Mouse (Mus musculus): Measurements from ENCODE around the gene Bahcc1. TPM values are rescaled to one million over a fixed set of nuclear protein-coding genes. Genes with fewer than 3 reads are reported as not detected.

Bahcc1 gene
- total RNA-seq, 2 experiments from 2014 or later, result 3.5 to 5.0 TPM

DNA sequence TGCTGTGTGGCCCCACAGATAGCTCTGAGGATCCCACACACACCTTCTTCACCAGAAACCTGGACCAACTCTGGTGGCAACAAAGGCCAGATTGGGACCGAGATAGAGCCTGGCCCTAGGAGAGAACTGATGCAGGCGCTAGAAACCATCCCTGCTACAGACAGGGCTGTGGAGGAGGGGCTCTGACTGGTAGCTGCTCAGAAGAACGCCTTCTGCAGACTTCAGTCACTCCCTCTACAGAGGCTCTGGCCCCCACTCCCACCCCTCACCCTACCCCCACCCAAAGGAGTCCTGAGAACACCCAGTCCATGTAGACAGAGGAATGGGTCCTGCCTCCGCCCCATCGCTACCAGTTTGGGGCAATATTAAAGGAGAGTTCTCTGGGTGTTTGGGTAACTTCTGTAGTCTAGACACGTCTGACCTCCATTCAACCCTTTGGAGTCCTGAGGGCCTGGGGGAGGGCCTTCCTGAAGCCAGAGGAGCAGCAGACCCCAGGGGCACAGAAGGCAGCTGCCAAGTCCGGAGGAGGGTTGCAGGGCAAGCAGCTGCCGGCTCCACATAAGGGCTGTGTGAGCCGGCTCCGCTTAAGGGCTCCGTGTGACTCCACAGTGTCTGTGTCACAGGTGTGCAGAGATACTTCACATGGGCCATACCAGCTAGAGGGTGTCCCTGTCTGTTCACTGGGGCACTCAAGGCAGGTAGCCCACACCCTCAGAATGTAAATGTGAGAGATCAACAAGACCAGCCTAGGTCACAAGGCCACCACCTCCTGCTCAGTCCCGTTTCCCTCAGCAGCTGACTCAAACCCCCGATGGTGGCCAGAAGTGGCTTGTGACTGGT is 63.8 kb downstream of the Bahcc1 start:
- DNase-seq, result no peak

DNA sequence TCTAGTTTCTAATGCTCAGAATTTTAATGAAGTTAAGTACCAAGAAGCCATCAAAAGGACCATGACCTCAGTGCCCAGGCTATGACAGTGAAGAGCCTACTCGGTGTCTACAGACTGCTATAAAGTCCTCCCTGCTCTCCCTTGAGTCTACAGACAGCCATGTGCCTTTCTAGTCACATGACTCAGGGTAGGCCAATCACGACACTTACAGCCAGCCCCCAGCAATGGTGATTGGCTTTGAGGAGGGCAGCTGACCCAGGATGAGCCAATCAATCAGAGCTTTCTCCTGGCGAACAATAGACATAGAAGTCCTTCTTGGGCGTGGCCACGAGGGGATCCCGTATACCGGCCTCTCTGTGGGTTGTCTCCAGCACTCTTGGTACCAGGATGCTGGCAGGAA is 65.0 kb downstream of the Bahcc1 start:
- DNase-seq, result no peak

DNA sequence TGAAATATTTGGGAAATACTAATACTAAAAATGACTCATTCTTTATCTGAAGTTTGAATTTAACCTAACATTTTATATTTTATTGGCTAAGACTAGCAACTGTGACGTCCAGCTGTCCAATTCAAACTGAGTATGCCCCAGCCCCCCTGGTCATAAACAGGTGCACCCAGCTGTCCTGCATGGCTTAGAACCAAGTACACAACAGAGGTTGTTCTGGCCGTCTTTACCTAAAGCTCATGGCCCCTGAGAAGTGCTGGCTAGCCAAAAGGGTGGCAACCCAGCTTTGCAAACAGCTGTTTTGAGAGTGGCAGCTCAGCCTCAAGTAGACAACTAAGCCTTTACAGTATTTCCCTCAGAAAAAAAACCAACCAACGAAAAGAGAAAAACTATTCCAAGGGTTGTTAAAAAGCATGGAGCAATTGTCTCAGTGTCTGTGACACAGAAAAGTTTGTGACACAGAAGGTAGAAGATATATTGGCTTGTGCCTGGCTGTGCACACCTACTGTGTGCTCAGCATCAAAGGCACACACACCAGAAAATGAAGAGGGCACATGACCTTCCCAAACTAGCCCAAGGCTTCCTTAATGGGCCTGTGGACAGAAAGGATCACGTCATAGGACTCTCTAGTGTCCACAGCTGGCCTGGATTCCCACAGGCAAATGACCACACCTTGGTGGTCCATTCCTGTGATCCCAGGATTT is 65.8 kb downstream of the Bahcc1 start:
- no peak for DNase-seq

DNA sequence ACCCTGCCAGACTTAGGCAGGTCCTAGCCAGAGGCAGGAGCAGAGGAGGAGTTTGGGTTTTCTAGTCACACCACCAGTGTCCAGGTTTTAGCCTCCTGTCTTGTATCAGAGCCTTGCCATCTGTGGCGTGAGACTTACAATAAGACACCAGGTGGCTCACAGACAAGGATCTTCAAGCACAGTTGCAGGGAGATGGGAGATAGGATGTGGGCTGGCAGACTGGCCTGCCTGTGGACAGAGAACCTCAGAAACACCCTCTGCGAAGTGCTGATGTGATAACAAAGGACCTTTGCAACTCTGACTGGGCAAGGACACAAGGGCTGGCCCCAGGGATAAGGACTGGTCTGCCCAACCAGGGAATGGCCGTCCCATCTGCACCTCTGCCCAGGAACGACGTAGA is 66.7 kb downstream of the Bahcc1 start:
- no peak for DNase-seq

DNA sequence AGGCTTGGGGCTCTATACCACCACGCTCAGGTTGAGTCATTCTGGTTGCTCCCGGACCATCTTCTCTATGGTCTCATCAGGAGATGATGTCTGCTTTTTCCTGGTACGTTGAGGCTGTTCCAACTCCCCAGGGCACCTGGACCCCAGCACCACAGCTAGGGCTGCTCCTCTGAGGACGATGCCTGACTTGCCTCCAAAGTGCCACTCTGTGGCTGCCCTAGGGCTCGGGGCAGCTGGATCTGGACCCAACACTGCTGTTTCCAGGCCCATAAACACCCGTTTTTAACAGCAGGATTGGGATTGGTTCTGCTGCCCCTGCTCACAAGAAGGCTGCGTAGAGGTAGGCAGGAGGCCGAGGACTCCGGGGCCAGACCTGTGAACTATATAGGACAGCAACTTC is 70.4 kb downstream of the Bahcc1 start:
- DNase-seq, result no peak

DNA sequence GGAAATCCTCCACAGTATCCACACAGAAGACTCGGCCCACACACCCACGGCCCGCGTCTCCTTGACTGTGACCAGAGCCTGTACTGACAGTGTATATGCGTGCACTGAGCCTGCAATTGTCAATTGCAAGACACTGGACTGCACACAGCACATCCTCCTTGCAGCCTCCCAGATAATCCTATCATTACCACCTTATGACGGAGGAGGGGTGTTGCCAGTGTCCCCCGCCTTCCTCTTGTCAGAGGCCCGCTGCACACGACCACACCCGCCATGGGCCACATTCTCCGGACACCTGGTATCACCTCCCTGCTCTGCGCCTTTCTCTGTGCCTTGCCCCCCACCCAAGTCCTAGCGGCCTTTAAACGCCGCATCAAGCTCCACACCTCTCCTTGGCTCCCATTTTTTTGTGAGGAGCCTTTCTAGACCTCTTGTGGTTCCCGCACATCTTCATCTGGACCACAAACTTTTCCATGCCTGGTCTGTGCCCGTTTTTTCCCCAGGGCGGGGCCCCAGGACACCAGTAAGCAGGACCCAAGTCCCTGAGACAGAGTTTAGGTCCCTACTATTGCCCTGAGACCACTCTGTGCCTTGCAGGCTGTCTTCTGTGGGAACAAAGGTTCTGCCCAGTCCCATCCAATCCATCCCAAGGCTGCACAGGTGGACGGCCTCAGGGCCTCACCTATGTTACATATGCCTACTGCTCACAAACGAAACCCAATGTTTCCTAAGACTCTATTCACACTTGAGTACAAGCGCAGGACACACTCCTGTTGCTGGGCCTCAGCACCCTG is 71.0 kb downstream of the Bahcc1 start:
- no peak for DNase-seq

DNA sequence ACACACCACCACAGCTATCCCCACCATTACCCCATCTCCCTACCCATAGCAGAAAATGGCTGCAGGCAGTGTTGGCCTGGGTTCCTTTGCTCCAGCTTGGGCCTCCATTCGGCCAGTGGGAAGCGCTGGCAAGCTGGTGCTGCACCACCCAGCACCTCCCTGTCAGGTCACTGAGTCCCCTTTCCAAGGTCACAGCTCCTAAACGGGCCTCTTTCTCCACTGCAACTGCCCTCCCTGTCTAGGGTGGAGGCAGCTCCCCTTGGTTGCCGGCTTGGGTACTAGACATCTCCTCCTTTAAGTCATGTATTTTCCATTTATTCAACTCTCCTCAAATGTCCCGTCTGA is 71.6 kb downstream of the Bahcc1 start:
- no peak for DNase-seq

DNA sequence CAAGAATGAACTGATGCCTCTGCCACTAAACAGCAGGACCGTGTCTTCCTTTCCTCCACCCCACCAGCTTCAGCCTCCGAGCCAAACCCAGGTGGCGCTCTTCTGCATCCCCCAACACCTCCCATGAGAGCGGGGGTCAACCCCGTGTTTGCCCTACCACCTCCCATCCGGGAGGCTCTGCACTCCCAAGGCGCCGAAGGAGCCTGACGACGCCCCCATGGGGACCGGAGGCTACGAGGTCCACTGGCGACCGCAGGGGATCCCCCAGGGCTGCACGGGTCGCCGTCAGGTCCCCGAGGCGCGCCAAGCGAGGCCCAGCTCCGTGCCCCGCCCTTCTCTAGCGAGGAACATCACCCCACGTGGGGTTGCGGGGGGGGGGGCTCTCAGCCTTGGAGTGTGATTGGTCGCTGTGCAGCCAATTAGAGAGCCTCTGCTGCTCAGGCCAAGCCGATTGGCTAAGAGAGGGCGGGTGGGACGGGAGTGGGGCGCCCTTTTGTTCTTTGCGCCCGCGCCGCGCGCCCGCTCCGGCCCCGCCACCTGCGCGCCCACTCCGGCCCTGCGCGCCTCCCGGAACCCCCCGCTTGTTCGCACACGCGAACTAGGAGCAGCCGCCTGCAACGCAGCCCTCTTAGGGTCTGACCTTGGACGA is 72.3 kb downstream of the Bahcc1 start:
- DNase-seq, result peak; percentile 90 to 94

DNA sequence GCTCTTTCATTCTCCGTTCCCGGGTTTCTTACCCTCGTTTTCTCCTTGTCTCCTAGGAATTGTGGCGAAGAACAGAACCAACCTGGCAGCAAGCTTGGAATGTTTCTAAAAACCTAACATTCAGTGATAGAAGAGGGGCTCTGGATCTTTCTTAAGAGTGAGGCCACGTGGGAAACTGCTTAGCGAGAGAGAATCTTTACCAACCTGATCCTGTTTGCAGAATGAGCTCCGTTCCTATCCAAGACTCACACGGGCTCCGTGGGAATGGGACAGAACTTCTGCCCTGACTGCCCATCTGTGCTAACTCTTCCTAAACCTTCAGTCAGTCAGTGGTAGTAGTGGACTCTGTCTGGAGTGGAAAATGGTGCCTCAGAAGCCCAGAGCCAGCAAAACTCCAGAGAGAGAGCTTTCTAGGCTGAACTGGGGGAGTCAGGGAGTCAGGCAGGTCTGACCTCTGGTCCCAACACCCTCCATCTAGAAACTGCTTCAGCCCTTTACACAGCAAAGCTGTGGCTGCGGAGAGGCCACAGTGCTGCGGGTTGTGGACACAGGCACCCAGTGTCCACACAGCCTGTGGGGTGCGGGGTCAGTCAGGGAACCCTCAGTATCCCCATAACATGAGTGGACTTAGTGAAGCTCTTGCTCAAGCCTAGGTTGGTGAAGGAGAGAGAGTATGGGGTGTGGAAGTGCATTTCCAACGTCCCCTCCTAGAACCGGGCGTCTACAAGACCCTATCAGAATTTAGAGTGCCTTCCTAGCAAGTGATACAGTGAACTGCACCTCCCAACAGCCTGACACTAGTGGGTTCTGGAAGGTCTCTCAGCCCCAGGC is 73.0 kb downstream of the Bahcc1 start:
- DNase-seq, result no peak

DNA sequence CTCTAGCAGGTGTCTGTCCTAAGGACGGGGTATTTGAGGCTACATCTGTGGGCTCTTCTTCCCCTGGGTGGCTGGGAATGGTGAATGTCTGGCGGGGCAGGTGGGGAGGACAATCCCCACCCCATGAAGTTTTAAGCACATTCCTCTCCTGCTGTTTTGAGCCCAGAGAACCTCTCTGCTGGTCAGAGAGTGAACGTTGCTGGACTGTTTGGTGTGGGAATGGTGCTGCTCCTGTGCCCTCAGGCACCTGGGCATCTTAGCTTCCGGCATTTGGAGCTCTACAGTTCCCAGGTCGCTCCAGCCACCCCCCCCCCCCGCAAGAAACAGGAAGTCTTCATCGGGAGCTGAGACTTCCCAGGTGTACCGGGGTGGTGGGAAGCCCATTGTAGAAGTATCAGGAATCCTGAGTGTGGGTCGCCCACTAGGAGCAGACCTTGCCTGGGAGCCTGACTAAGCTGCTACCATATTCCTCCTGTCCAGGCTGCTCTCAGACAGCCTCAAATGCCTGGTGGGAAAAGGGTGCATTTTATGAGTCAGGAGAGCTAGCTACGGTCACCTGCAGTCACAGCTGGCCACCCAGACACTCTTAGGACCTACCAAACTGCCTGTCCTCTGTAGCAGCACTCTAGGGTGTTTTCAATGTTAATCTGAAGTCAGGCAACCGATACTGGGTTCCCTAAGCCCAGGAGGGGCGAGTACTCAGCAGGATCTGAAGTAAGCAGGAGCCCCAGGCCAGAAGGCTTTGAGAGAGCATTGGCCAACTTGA is 73.8 kb downstream of the Bahcc1 start:
- no peak for DNase-seq

DNA sequence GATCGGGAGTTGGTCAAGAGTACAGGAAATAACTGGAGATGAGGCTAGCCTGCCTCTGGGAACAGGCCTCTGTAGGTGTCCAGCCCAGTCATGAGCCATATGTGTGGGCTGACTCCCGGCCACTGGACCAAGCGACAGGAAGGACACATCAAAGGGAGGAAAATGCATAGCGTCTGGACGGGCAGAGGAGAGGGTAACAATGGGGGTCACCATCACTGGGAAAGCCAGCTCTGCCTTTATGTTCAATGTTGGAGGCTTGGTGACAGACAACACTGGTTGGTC is 74.3 kb downstream of the Bahcc1 start:
- no peak for DNase-seq

DNA sequence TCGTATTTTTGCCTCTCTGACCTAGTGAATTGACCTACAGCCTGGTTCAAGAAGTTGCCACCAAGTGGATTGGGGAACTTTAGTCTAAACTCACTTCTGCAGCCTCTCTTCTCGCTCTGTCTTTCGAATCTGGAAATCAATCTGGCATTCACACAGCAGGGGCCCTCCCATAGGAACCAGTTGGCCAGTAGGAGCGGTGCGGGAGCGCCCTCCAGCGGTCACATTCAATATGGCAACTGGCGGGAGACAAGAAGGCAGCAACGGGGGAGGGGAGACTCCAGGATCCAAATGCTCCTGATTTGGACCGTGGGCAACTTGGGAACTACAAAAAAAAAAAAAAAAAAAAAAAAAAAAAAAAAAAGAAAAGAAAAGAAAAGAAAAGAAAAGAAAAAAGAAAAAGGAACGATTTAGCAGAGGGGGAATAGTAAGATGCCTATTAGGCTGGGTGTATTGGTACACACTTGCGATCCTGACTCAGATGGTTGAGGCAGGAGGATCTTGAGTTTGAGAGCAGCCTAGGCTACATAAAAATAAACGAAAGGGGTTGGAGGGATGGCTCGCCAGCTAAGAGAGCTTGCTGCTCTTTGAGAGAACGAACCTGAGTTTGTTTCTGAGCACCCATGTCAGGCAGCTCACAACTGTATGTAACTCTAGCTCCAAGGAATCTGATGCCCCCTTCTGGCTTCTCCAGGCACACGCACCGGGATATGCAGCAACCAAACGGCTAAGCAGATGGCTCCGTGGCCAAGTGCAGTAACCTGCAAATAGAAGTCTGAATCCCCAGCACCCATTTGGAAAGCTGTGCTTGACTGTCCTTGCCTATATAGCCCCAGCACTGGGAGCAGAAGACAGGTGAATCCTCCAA is 75.1 kb downstream of the Bahcc1 start:
- peak; percentile 94 to 98 for DNase-seq

DNA sequence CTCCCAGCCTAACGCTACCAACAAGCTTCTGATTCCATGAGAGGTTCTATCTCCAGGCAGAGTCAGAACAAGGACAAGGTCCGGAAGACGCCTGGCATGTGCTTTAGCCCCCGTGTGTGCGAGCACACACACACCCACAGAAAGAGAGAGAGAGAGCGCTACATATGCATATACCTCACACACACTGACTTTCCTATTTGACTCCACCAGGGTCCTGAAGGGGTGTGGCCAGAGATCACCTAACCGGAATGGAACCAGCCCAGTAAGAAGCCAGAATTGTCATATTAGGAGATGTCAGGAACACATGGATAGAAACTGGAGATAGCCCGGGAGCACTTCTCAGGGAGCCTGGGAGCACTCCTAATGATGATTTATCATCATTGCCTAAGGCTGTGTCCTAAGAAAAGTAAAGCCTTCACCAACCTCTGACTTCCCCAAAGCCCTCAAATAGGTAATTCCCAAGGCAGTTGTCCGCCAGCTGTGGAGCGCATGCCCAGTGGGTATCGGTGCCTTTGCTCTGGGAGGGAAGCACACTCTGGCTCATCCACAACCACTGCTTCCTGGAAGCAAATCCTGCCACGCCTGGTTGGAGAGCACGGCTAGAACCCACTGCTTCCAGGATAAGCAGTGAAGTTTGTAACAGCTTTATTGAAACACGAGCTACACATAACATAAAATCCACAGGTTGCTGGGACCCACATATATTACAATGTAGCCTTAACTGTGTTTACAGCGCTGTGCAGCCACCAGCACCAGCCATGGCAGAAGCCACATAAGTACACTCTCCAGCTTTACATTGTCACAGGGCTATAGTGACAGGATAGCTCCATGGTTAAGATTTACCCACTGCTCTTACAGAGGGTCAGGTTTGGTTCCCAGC is 75.9 kb downstream of the Bahcc1 start:
- no peak for DNase-seq

DNA sequence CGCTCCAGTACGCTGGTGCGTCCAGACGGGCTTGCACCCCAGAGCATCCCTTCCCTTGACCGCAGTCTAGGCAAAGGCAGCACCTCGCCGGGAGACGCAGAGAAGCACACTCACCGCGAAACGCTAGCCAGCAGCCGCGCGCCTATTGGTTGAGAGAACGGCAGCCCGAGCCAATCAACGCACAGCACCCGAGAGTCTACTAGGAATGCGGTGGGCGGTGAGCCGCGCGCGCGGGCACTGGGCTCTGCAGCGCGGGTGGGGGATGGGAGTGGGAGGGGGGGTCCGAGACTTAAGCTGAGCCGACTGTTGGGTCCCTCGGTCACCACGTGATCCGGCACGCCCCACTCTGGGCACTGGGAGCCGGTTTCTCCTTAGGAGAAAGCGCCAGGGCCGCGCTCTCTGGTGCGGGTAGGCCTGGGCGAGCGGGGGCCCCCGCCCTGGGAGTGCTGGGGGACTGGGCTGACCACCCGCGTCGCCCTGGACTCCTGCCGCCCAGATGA is 78.1 kb downstream of the Bahcc1 start:
- DNase-seq, result peak; percentile 91 to 93

DNA sequence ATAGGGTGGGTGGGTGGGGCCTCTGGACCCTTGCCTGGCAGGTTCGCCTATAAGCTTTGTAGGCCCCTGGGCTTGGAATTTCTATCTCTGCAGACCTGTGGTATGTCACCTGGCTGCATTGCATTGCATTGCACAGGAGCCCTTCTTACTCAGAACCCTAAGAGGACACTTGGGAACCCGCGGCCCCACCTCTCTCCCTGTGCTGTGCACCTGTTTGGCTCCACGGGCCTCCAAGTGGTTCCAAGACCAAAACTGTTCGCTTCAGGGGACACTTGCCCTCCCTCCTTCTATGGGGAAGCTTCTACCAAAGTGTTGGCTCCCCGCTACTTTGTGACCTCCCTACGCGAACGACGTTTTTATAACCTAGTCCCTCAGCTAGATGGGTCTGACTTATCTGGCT is 78.8 kb downstream of the Bahcc1 start:
- no peak for DNase-seq

DNA sequence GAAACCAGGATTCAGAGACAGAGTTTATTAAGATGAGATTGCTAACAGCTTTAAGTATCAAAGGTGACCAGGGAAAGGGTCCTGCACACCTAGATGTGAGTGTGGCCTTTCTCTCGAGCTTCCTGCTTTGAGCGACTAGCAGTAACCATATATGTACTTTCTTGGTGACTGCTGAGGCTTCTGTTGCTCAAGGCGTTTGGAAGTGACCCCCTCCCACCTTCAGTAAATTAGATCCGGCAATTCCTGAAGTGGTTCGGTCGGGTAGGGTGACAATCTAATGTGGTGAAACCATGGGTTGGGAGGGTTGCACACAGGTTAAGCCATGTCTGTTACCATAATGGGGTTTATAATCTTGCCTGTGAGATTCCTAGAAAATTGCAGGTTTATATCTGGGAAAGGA is 79.3 kb downstream of the Bahcc1 start:
- no peak for DNase-seq

DNA sequence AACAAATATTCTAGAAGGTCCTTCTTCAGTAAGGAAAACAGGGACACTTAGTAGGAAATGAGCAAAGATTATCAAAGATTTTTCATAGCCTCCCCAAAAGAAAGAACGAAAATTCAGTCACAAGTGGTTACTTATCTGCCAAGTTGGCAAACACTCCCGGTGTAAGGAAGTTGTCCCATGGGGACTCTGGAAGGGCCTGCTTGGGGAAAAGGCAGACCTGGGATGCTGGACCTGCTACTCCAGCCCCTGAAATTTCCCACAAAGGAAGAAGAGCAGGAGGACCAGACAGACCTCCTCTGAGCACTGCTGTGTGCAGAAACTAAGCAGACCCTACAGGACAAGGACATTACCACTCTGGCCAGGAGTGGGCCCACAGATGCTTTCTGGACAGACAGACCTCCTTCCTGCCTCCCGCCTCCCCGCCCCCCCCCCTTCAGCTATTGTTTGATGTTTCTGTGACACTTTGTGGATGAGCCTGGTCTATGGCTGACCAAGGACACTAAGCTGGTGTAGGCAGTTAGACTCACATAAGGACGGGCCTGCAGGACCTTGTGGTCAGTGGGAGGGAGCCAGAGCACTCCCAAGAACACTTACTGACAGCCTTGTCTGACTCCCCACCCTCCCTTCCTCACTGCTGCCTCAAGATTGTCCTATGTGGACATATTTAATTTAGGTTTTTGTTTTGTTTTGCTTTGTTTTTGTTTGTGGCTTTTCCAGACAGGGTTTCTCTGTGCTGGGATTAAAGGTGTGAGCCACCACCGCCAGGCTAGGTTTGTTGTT is 81.3 kb downstream of the Bahcc1 start:
- DNase-seq, result no peak

All from heart, adult 18-20 months (tissue).